Mouse (Mus musculus) 416B (cell line): Measurements from ENCODE around the gene Phc3.

ENCODE experiments used
- DNase-seq: peaks from one replicate; pipeline ENCODE4 v3.0.0; 2011; ENCODE audit warnings: low read depth

Gene Phc3

GRCm38 (mm10) chr3:30976991-30977603 lies 7.9 kb upstream of the Phc3 start:
- no peak for DNase-seq

GRCm38 (mm10) chr3:30975102-30975754 lies 6.0 kb upstream of the Phc3 start:
- peak; percentile 77 for DNase-seq

- DNase-seq = peak; percentile 61
These were observed 603 bp downstream of the Phc3 start for GRCm38 (mm10) chr3:30968531-30969092.

GRCm38 (mm10) chr3:30965644-30966043 lies 3.6 kb downstream of the Phc3 start:
- no peak for DNase-seq

GRCm38 (mm10) chr3:30964216-30964615 lies 5.0 kb downstream of the Phc3 start:
- DNase-seq = no peak

- DNase-seq = no peak
These were observed 6.1 kb downstream of the Phc3 start for GRCm38 (mm10) chr3:30963100-30963499.

- no peak for DNase-seq
These were observed 9.1 kb downstream of the Phc3 start for GRCm38 (mm10) chr3:30959868-30960831.

GRCm38 (mm10) chr3:30958709-30959108 lies 10.5 kb downstream of the Phc3 start:
- DNase-seq = no peak

- DNase-seq = peak; percentile 81
These were observed 12.9 kb downstream of the Phc3 start for GRCm38 (mm10) chr3:30956327-30956726.

- no peak for DNase-seq
These were observed 16.7 kb downstream of the Phc3 start for GRCm38 (mm10) chr3:30952273-30953070.

GRCm38 (mm10) chr3:30951652-30952051 lies 17.6 kb downstream of the Phc3 start:
- peak; percentile 56 for DNase-seq

GRCm38 (mm10) chr3:30934384-30934783 lies 34.8 kb downstream of the Phc3 start:
- DNase-seq = no peak

- no peak for DNase-seq
These were observed 39.4 kb downstream of the Phc3 start for GRCm38 (mm10) chr3:30929828-30930227.

- no peak for DNase-seq
These were observed 41.6 kb downstream of the Phc3 start for GRCm38 (mm10) chr3:30927664-30928063.

- DNase-seq = peak; percentile 17
These were observed 52.1 kb downstream of the Phc3 start for GRCm38 (mm10) chr3:30917160-30917559.

- no peak for DNase-seq
These were observed 64.6 kb downstream of the Phc3 start for GRCm38 (mm10) chr3:30904658-30905057.

GRCm38 (mm10) chr3:30899407-30899806 lies 69.8 kb downstream of the Phc3 start:
- DNase-seq = no peak

- no peak for DNase-seq
These were observed 72.5 kb downstream of the Phc3 start for GRCm38 (mm10) chr3:30896721-30897120.

GRCm38 (mm10) chr3:30889014-30889413 lies 80.2 kb downstream of the Phc3 start:
- DNase-seq = peak; percentile 32

GRCm38 (mm10) chr3:30887449-30887848 lies 81.8 kb downstream of the Phc3 start:
- DNase-seq = no peak

GRCm38 (mm10) chr3:30876709-30877108 lies 92.5 kb downstream of the Phc3 start:
- DNase-seq = peak; percentile 26

GRCm38 (mm10) chr3:30869995-30870394 lies 99.2 kb downstream of the Phc3 start:
- DNase-seq = no peak
